Mouse (Mus musculus) hindbrain, embryonic 12.5 days (tissue): ENCODE measurements at regions not wholly inside any gene's neighbourhood (a gene's known extent, or its start where the extent isn't known, plus 50 kb on each side); places are given as distances from the start of the nearest gene placed in this dataset.

ENCODE experiments used
- ATAC-seq: fragments of 200-750 bp; cut with Nextera tagmentation; 2 replicates; pipeline ENCODE4 v1.8.0; 2017; ENCODE audit warnings: moderate TSS enrichment; ENCODE audit not compliant: low FRiP score
- H3K27ac ChIP-seq: fragments of 300-500 bp; sonication (generic); 2 replicates; pipeline ENCODE4 v1.5.1; 2016; ENCODE audit warnings: mild to moderate bottlenecking
- H3K27me3 ChIP-seq: fragments of 300-500 bp; sonication (generic); 2 replicates; pipeline ENCODE4 v1.6.1; 2016; ENCODE audit warnings: mild to moderate bottlenecking
- H3K36me3 ChIP-seq: fragments of 300-500 bp; sonication (generic); 2 replicates; pipeline ENCODE4 v1.6.1; 2016; ENCODE audit warnings: mild to moderate bottlenecking
- H3K4me1 ChIP-seq: fragments of 300-500 bp; sonication (generic); 2 replicates; pipeline ENCODE4 v1.6.1; 2016
- H3K4me2 ChIP-seq: fragments of 300-500 bp; sonication (generic); replicated peaks from 2 replicates; pipeline ENCODE4 v1.6.1; 2016; ENCODE audit warnings: mild to moderate bottlenecking
- H3K4me3 ChIP-seq: fragments of 300-500 bp; sonication (generic); 2 replicates; pipeline ENCODE4 v1.5.1; 2016; ENCODE audit warnings: mild to moderate bottlenecking
- H3K9ac ChIP-seq: fragments of 300-500 bp; sonication (generic); 2 replicates; pipeline ENCODE4 v1.6.1; 2016; ENCODE audit warnings: mild to moderate bottlenecking, moderate library complexity
- H3K9me3 ChIP-seq: fragments of 300-500 bp; sonication (generic); replicated peaks from 2 replicates; pipeline ENCODE4 v1.6.1; 2016; ENCODE audit warnings: mild to moderate bottlenecking
- WGBS: fragments of 180-500 bp; shearing (Covaris S2); methylation state at CpG from one replicate; pipeline ENCODE4 v1.1.7; 2016; 5-methylcytosine and 5-hydroxymethylcytosine counted together

- Histone ChIP-seq H3K36me3 (no peaks in the 10 kb centered on the region), H3K4me3 (no peak overlapping the region), H3K4me2 (no peak overlapping the region), H3K4me1 (peaks cover 4% of the 10 kb centered on the region), H3K27ac (no peak overlapping the region), H3K27me3 (no peaks in the 10 kb centered on the region), H3K9me3 (no peaks in the 10 kb centered on the region), H3K9ac (no peak overlapping the region)
- ATAC-seq: no peak
- WGBS: 31% methylated on average over 9 of the region's 9 CpGs
Measured at GRCm38 (mm10) chr8:10687867-10688561, 320.2 kb downstream of the Irs2 start.
